Mouse (Mus musculus): ENCODE results near the gene Snrpa. TPM values are rescaled to one million over a fixed set of nuclear protein-coding genes. Genes with fewer than 3 reads are reported as not detected.

Gene Snrpa
- total RNA-seq, 1 experiment from 2014 or later, result 88.3 TPM

- no peak for DNase-seq
Measured at GRCm38 (mm10) chr7:27167475-27168094, 28.5 kb downstream of the Snrpa start.

GRCm38 (mm10) chr7:27166614-27167474, 29.2 kb downstream of the Snrpa start, which contains the start of gene Egln2:
Gene Egln2 (minus strand): TSS chr7:27166802.
- peak; percentile 98 for DNase-seq

- DNase-seq, result peak; percentile 96
Measured at GRCm38 (mm10) chr7:27166229-27166613, 29.9 kb downstream of the Snrpa start.

- DNase-seq, result no peak
Measured at GRCm38 (mm10) chr7:27165696-27166095, 30.4 kb downstream of the Snrpa start.

- peak; percentile 88 for DNase-seq
Measured at GRCm38 (mm10) chr7:27165007-27165655, 30.9 kb downstream of the Snrpa start.

- DNase-seq, result peak; percentile 80
Measured at GRCm38 (mm10) chr7:27164112-27164947, 31.7 kb downstream of the Snrpa start.

GRCm38 (mm10) chr7:27163450-27163805, 32.6 kb downstream of the Snrpa start:
- DNase-seq, result no peak

GRCm38 (mm10) chr7:27162780-27163449, 33.2 kb downstream of the Snrpa start:
- DNase-seq, result no peak

GRCm38 (mm10) chr7:27161744-27162143, 34.3 kb downstream of the Snrpa start:
- peak; percentile 68 for DNase-seq

GRCm38 (mm10) chr7:27160921-27161320, 35.1 kb downstream of the Snrpa start:
- no peak for DNase-seq

- peak; percentile 94 for DNase-seq
Measured at GRCm38 (mm10) chr7:27159882-27160281, 36.2 kb downstream of the Snrpa start.

GRCm38 (mm10) chr7:27159256-27159655, 36.8 kb downstream of the Snrpa start:
- peak; percentile 52 for DNase-seq

GRCm38 (mm10) chr7:27158171-27158570, 37.9 kb downstream of the Snrpa start:
- DNase-seq, result no peak

- no peak for DNase-seq
Measured at GRCm38 (mm10) chr7:27156005-27156404, 40.1 kb downstream of the Snrpa start.

GRCm38 (mm10) chr7:27153205-27153764, 42.8 kb downstream of the Snrpa start, which contains the start of gene Cyp2t4:
Gene Cyp2t4 (plus strand): TSS chr7:27153714.
- DNase-seq, result peak; percentile 38

Small RNA genes lying within 50 kb of the gene (microRNA-seq; reads per million reads assigned to microRNA genes)
- gene Mir1191 (0 to 0.38 reads per million in 2 experiments), gene Mir3101 (0 reads per million in 2 experiments)

Other genes with a start within 250 kb of the Snrpa start
- 5.2 and 72.8 TPM in 2 replicates for gene Cyp2a12, start 167.2 kb downstream of the Snrpa start, total RNA-seq (2021)
- gene Cyp2f2, start 76.4 kb downstream of the Snrpa start, total RNA-seq (2021), result 733 and 877 TPM in 2 replicates
- gene Cyp2t4, start 42.6 kb downstream of the Snrpa start, total RNA-seq (2021), result not detected in 2 replicates
- 83.9 and 92.9 TPM in 2 replicates for gene Egln2, start 29.5 kb downstream of the Snrpa start, total RNA-seq (2021)
- 39.5 and 55.2 TPM in 2 replicates for gene Rab4b, start 17.4 kb downstream of the Snrpa start, total RNA-seq (2021)
- not detected in 2 replicates for gene Gm21983, start 15.2 kb downstream of the Snrpa start, total RNA-seq (2021)
- gene Mia, start 15.1 kb downstream of the Snrpa start, total RNA-seq (2021), result 0.89 TPM in 1 of 2 replicates, not detected in the other
- 22.9 and 23.0 TPM in 2 replicates for gene BC024978, start 490 bp downstream of the Snrpa start, total RNA-seq (2021)
- 8.6 and 9.6 TPM in 2 replicates for gene Itpkc, start 32.4 kb upstream of the Snrpa start, total RNA-seq (2021)
- gene Coq8b, start 36.8 kb upstream of the Snrpa start, total RNA-seq (2021), result 44.2 and 44.8 TPM in 2 replicates
- 8.7 and 11.9 TPM in 2 replicates for gene Numbl, start 62.2 kb upstream of the Snrpa start, total RNA-seq (2021)
- 122 and 126 TPM in 2 replicates for gene Ltbp4, start 141.4 kb upstream of the Snrpa start, total RNA-seq (2021)
- 16.1 and 26.1 TPM in 2 replicates for gene Shkbp1, start 159.7 kb upstream of the Snrpa start, total RNA-seq (2021)
- gene Gm20479, start 161.1 kb upstream of the Snrpa start, total RNA-seq (2021), result 1.8 TPM in 2 replicates

All from adrenal gland, postnatal 14 days (tissue).